Mouse (Mus musculus) lung, embryonic 14.5 days (tissue): Measurements from ENCODE around the gene Grik4. TPM values are rescaled to one million over a fixed set of nuclear protein-coding genes. Genes with fewer than 3 reads are reported as not detected.
A peak's percentile ranks its signal among the peaks of the same experiment; 100 is the strongest.

Experiments
- ATAC-seq: fragments of 200-750 bp; cut with Nextera tagmentation; 2 replicates; pipeline ENCODE4 v1.8.0; 2017; ENCODE audit warnings: mild to moderate bottlenecking, moderate TSS enrichment, moderate library complexity; ENCODE audit not compliant: insufficient read depth
- DNase-seq: peaks from one replicate; pipeline ENCODE4 v3.0.0-alpha.2; 2015
- H3K27ac ChIP-seq: fragments of 300-500 bp; sonication (generic); 2 replicates; pipeline ENCODE4 v1.5.1; 2014; ENCODE audit warnings: low read depth, mild to moderate bottlenecking, moderate library complexity
- H3K27me3 ChIP-seq: fragments of 300-500 bp; sonication (generic); 2 replicates; pipeline ENCODE4 v1.6.1; 2014; ENCODE audit warnings: low read length, control low read depth; ENCODE audit not compliant: insufficient read depth
- H3K36me3 ChIP-seq: fragments of 300-500 bp; sonication (generic); 2 replicates; pipeline ENCODE4 v1.6.1; 2014; ENCODE audit warnings: control low read depth; ENCODE audit not compliant: insufficient read depth
- H3K4me1 ChIP-seq: fragments of 300-500 bp; sonication (generic); 2 replicates; pipeline ENCODE4 v1.6.1; 2014; ENCODE audit warnings: antibody characterized with exemption, control low read depth; ENCODE audit not compliant: insufficient read depth
- H3K4me2 ChIP-seq: fragments of 300-500 bp; sonication (generic); 2 replicates; pipeline ENCODE4 v1.6.1; 2014; ENCODE audit warnings: mild to moderate bottlenecking
- H3K4me3 ChIP-seq: fragments of 300-500 bp; sonication (generic); 2 replicates; pipeline ENCODE4 v1.5.1; 2014; ENCODE audit warnings: low read depth, low read length
- H3K9ac ChIP-seq: fragments of 300-500 bp; sonication (generic); 2 replicates; pipeline ENCODE4 v1.6.1; 2014
- H3K9me3 ChIP-seq: fragments of 300-500 bp; sonication (generic); 2 replicates; pipeline ENCODE4 v1.6.1; 2016; ENCODE audit warnings: low read depth, low read length, control low read depth
- CTCF ChIP-seq: IDR thresholded peaks from 2 replicates; pipeline ENCODE4 v1.5.1; 2016; ENCODE audit warnings: antibody characterized with exemption, low read depth
- WGBS: fragments of 180-500 bp; shearing (Covaris S2); extraction: QIAGEN DNeasy Blood & Tissue Kit; methylation state at CpG from one replicate; pipeline ENCODE4 v1.1.7; 2014; 5-methylcytosine and 5-hydroxymethylcytosine counted together
- polyA plus RNA-seq: library from polyadenylated mRNA; unstranded; fragments of >200 nt; fragmentation: Nextera tagmentation; extraction: Ambion mirVana; gene quantifications from 2 replicates; pipeline ENCODE4 v1.2.1, GENCODE M21; 2014

Gene Grik4
- polyA plus RNA-seq, 1 experiment from 2014 or later: 2.2 TPM

- Histone ChIP-seq H3K9ac (no peak overlapping the region), H3K27me3 (no peaks in the 10 kb centered on the region), H3K4me3 (no peak overlapping the region), H3K4me2 (no peak overlapping the region), H3K36me3 (no peaks in the 10 kb centered on the region), H3K4me1 (no peaks in the 10 kb centered on the region; the same call in none of the 2 replicates), H3K9me3 (no peaks in the 10 kb centered on the region), H3K27ac (no peak overlapping the region)
- TF ChIP-seq CTCF: no peak
- ATAC-seq (no peak), DNase-seq (no peak)
- WGBS: 67% methylated on average over 7 of the region's 7 CpGs
These were observed 144.2 kb downstream of the Grik4 start for GRCm38 (mm10) chr9:42800138-42800537.

DNA sequence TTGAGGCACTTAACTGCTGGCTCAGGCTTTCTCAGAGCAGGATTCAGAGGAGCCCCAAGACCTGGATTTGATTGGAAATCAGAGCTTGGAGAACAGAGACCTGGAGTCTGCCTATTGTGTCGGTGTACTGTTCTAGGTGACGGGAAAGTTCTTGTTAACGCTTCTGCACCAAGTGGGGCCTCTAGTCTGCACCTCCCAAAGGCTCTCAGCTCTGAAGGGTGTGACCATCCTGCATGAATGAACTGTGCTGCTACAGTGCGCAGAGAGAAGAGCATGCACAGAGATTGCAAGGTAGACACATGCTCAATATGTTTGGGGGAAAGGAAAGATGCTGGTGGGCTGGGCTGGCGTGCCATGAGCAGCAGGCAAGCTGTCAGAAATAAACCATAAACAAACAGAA is 144.6 kb downstream of the Grik4 start:
- Histone ChIP-seq H3K4me2 (no peak overlapping the region), H3K36me3 (no peaks in the 10 kb centered on the region), H3K27me3 (no peaks in the 10 kb centered on the region), H3K27ac (no peak overlapping the region), H3K4me3 (no peak overlapping the region), H3K9me3 (no peaks in the 10 kb centered on the region), H3K4me1 (no peaks in the 10 kb centered on the region; the same call in none of the 2 replicates), H3K9ac (no peak overlapping the region)
- DNase-seq (no peak), ATAC-seq (peak; percentile 23; the same call in 1 of the 2 replicates)
- TF ChIP-seq CTCF: no peak
- 69% methylated on average over 5 of the region's 5 CpGs for WGBS

DNA sequence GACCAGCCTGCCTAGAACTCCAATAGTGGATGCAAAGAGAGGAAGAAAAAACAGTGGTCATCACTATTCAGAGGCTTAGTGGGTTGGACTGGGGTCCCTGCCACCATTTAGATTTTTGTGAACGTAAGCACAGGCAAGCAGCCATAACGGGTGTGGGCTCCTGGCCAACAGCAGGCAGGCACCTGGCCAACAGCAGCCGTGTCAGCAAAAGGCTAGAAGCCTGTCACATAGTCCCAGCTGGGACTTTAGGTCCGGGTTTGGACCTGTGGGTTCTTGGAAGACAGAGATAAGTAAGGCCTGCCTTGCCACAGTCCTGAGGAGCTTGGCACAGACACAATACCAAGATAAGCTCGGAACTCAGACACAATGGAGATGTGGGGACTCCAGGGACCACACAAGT is 145.1 kb downstream of the Grik4 start:
- H3K27ac ChIP-seq: 0 out of 2 replicates have a peak overlapping the region, but pooled peaks have one; percentile 8
- H3K4me1 ChIP-seq: no peaks in the 10 kb centered on the region; the same call in none of the 2 replicates
- no peaks in the 10 kb centered on the region for H3K9me3 ChIP-seq
- TF ChIP-seq CTCF: no peak
- peak; percentile 82 for DNase-seq
- H3K4me3 ChIP-seq: no peak overlapping the region
- H3K4me2 ChIP-seq: no peak overlapping the region
- no peaks in the 10 kb centered on the region for H3K36me3 ChIP-seq
- peak; percentile 85 for ATAC-seq
- no peaks in the 10 kb centered on the region for H3K27me3 ChIP-seq
- no peak overlapping the region for H3K9ac ChIP-seq
- WGBS: 28% methylated on average over 5 of the region's 5 CpGs

DNA sequence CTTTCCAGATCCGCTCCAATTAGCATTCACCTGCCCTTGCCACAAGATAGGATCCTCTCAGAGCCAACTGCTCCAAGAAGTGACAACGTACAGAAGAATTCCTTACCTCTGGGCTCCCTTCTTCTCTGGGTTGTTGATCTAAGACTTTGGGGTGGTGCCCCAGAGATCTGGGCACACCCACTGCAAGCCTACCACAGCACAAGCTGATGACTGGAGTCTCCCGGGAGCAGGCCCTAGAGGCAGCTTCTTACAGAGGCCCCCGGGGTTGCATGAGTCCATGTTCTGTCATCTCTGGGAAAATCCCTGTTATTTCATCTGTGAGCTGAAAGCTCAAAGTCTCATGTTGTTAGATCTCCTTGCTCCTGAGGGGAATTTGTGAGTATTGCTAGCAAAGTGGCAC is 146.0 kb downstream of the Grik4 start:
- Histone ChIP-seq H3K4me3 (no peak overlapping the region), H3K9me3 (no peaks in the 10 kb centered on the region), H3K27me3 (no peaks in the 10 kb centered on the region), H3K9ac (no peak overlapping the region), H3K4me1 (no peaks in the 10 kb centered on the region; the same call in none of the 2 replicates), H3K4me2 (no peak overlapping the region), H3K27ac (no peak overlapping the region), H3K36me3 (no peaks in the 10 kb centered on the region)
- no peak for TF ChIP-seq CTCF
- DNase-seq (no peak), ATAC-seq (no peak)
- 64% methylated on average over 4 of the region's 4 CpGs for WGBS

DNA sequence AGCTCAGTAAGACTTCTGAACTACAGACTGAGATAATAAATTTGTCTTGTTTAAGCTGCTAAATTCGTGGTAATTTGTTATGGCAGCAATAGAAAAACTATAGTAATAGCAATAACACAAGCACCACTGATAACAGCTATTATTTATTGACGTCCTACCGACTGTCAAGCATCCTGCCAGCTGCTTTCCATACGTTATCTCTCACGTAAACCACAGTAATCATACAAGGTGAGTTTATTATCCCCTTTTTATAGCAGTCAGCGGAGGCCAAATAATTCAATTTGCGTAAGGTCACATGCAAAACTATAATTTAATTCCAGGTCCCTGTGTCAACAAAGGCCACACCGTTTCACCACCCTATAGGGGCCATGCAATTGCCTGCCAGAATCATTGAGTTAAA is 147.0 kb downstream of the Grik4 start:
- DNase-seq (no peak), ATAC-seq (no peak)
- H3K4me1 ChIP-seq: no peaks in the 10 kb centered on the region; the same call in none of the 2 replicates
- no peaks in the 10 kb centered on the region for H3K9me3 ChIP-seq
- WGBS: 43% methylated on average over 8 of the region's 8 CpGs
- no peaks in the 10 kb centered on the region for H3K36me3 ChIP-seq
- H3K4me2 ChIP-seq: no peak overlapping the region
- no peak overlapping the region for H3K27ac ChIP-seq
- TF ChIP-seq CTCF: no peak
- H3K4me3 ChIP-seq: no peak overlapping the region
- H3K9ac ChIP-seq: no peak overlapping the region
- H3K27me3 ChIP-seq: no peaks in the 10 kb centered on the region

DNA sequence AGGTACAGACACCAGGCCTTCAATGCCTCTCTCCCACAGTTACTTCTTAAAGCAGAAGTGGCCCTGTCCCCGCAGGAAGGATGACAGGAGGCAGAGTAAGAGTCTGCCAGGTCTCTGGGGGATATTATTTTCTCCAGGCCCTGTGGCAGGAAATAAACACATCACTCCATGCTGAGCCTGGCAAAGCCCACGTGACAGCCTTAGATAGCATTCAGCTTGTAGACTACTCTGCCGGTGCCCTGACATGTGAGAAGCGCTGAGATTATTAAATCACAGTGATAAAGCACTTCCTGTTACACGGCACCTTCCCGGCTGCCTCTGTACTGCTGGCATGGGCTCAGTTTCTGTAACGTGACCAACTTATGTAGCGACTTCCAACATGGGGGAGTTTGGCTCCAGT is 148.4 kb downstream of the Grik4 start:
- Histone ChIP-seq H3K4me3 (no peak overlapping the region), H3K36me3 (no peaks in the 10 kb centered on the region), H3K27ac (no peak overlapping the region), H3K27me3 (no peaks in the 10 kb centered on the region), H3K4me2 (no peak overlapping the region), H3K9me3 (no peaks in the 10 kb centered on the region), H3K9ac (no peak overlapping the region), H3K4me1 (no peaks in the 10 kb centered on the region; the same call in none of the 2 replicates)
- TF ChIP-seq CTCF: no peak
- peak; percentile 47 for DNase-seq
- 0 out of 2 replicates have a peak, but pooled peaks have one; percentile 25 for ATAC-seq
- 29% methylated on average over 8 of the region's 8 CpGs for WGBS

- H3K9me3 ChIP-seq: no peaks in the 10 kb centered on the region
- DNase-seq (no peak), ATAC-seq (no peak)
- TF ChIP-seq CTCF: no peak
- no peak overlapping the region for H3K27ac ChIP-seq
- H3K4me3 ChIP-seq: no peak overlapping the region
- H3K36me3 ChIP-seq: no peaks in the 10 kb centered on the region
- WGBS: 78% methylated on average over 4 of the region's 4 CpGs
- H3K4me1 ChIP-seq: no peaks in the 10 kb centered on the region; the same call in 1 of the 2 replicates
- no peaks in the 10 kb centered on the region for H3K27me3 ChIP-seq
- no peak overlapping the region for H3K4me2 ChIP-seq
- H3K9ac ChIP-seq: no peak overlapping the region
These were observed 150.3 kb downstream of the Grik4 start for GRCm38 (mm10) chr9:42794006-42794405.
